Mouse (Mus musculus) lung, postnatal 0 days (tissue): ENCODE data around the gene Mpc1.

ENCODE experiments used
- CTCF ChIP-seq: IDR thresholded peaks from 2 replicates; pipeline ENCODE4 v1.5.1; 2016; ENCODE audit warnings: antibody characterized with exemption, mild to moderate bottlenecking
- EP300 ChIP-seq: IDR thresholded peaks from 2 replicates; pipeline ENCODE4 v1.6.1; 2016; ENCODE audit warnings: antibody characterized with exemption, mild to moderate bottlenecking, control low read depth

GRCm38 (mm10) chr17:8302772-8303438 is 20.2 kb downstream of the Mpc1 start:
- TF ChIP-seq CTCF (no peak), EP300 (no peak)
